Mouse (Mus musculus) heart, embryonic 13.5 days (tissue): ENCODE data around the gene Gm38119. TPM values are rescaled to one million over a fixed set of nuclear protein-coding genes. Genes with fewer than 3 reads are reported as not detected.
A peak's percentile ranks its signal among the peaks of the same experiment; 100 is the strongest.
"Not testable (repeated sequence)": the region's sequence is repeated elsewhere in the genome, so short reads cannot be mapped to it uniquely, and the experiment has no call there.

Source experiments
- ATAC-seq: fragments of 200-750 bp; cut with Nextera tagmentation; 2 replicates; pipeline ENCODE4 v1.8.0; 2017; ENCODE audit warnings: moderate TSS enrichment; ENCODE audit not compliant: insufficient number of reproducible peaks, low FRiP score, low TSS enrichment; ENCODE audit errors: extremely low read depth
- H3K27ac ChIP-seq: fragments of 300-500 bp; sonication (generic); replicated peaks from 2 replicates; pipeline ENCODE4 v1.5.1; 2015; ENCODE audit warnings: moderate library complexity, mild to moderate bottlenecking, inconsistent platforms
- H3K27me3 ChIP-seq: fragments of 300-500 bp; sonication (generic); replicated peaks from 2 replicates; pipeline ENCODE4 v1.6.1; 2015; ENCODE audit warnings: mild to moderate bottlenecking, inconsistent platforms
- H3K36me3 ChIP-seq: fragments of 300-500 bp; sonication (generic); 2 replicates; pipeline ENCODE4 v1.6.1; 2015; ENCODE audit warnings: mild to moderate bottlenecking, inconsistent platforms
- H3K4me1 ChIP-seq: fragments of 300-500 bp; sonication (generic); 2 replicates; pipeline ENCODE4 v1.6.1; 2015; ENCODE audit warnings: inconsistent platforms
- H3K4me2 ChIP-seq: fragments of 300-500 bp; sonication (generic); 2 replicates; pipeline ENCODE4 v1.6.1; 2015; ENCODE audit warnings: inconsistent platforms, mild to moderate bottlenecking, moderate library complexity
- H3K4me3 ChIP-seq: fragments of 300-500 bp; sonication (generic); 2 replicates; pipeline ENCODE4 v1.5.1; 2015; ENCODE audit warnings: moderate library complexity, mild to moderate bottlenecking, inconsistent platforms
- H3K9ac ChIP-seq: fragments of 300-500 bp; sonication (generic); 2 replicates; pipeline ENCODE4 v1.6.1; 2015; ENCODE audit warnings: inconsistent platforms, mild to moderate bottlenecking, moderate library complexity
- H3K9me3 ChIP-seq: fragments of 300-500 bp; sonication (generic); 2 replicates; pipeline ENCODE4 v1.6.1; 2016; ENCODE audit warnings: inconsistent platforms
- WGBS: fragments of 180-500 bp; shearing (Covaris S2); methylation state at CpG from one replicate; pipeline ENCODE4 v1.1.7; 2015; ENCODE audit warnings: mixed read lengths; 5-methylcytosine and 5-hydroxymethylcytosine counted together
- polyA plus RNA-seq: library from polyadenylated mRNA; unstranded; fragments of >200 nt; fragmentation: Nextera tagmentation; extraction: Ambion mirVana; gene quantifications from 2 replicates; pipeline ENCODE4 v1.2.1, GENCODE M21; 2015

The Gm38119 gene
- polyA plus RNA-seq, 1 experiment from 2014 or later: not detected

DNA sequence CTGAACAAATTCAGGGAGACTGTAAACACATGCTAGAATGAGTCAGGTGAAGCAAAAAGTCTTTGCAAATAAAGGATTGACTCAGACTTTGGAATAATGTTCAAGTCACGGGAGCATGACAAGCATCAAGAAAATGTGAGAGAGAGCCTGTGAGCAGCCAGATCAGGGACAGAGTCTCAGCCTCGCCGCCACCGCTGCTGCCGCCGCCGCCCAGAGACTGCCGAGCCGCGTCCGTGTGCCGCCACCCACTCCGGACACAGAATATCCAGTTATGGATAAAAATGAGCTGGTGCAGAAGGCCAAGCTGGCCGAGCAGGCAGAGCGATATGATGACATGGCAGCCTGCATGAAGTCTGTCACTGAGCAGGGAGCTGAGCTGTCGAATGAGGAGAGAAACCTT lies 49.7 kb downstream of the Gm38119 start:
- ATAC-seq, H3K27ac ChIP-seq, H3K9me3 ChIP-seq, H3K4me1 ChIP-seq, H3K9ac ChIP-seq, H3K36me3 ChIP-seq, H3K27me3 ChIP-seq, H3K4me3 ChIP-seq: not testable (repeated sequence)
- H3K4me2 ChIP-seq: peak overlapping the region; percentile 31
- 57% methylated on average over 16 of the region's 16 CpGs for whole genome bisulfite sequencing

Other genes with a start within 250 kb of the Gm38119 start
- not detected in 2 replicates for gene Sprr4, start 238.6 kb downstream of the Gm38119 start, polyA plus RNA-seq
- not detected in 2 replicates for gene 2310046K23Rik, start 204.6 kb downstream of the Gm38119 start, polyA plus RNA-seq
- gene Ivl, start 165.4 kb downstream of the Gm38119 start, polyA plus RNA-seq: not detected in 2 replicates
- not detected in 2 replicates for gene Smcp, start 150.1 kb downstream of the Gm38119 start, polyA plus RNA-seq
- not detected in 2 replicates for gene 2210017I01Rik, start 131.6 kb downstream of the Gm38119 start, polyA plus RNA-seq
- not detected in 2 replicates for gene Lce6a, start 117.4 kb downstream of the Gm38119 start, polyA plus RNA-seq
- not detected in 2 replicates for gene Lce1a1, start 90.8 kb downstream of the Gm38119 start, polyA plus RNA-seq
- gene Lce1b, start 82.2 kb downstream of the Gm38119 start, polyA plus RNA-seq: not detected in 2 replicates
- gene Lce1a2, start 68.8 kb downstream of the Gm38119 start, polyA plus RNA-seq: not detected in 2 replicates
- gene Lce1c, start 59.8 kb downstream of the Gm38119 start, polyA plus RNA-seq: not detected in 2 replicates
- not detected in 2 replicates for gene Lce1d, start 51.9 kb downstream of the Gm38119 start, polyA plus RNA-seq
- not detected in 2 replicates for gene Lce1e, start 30.0 kb downstream of the Gm38119 start, polyA plus RNA-seq
- not detected in 2 replicates for gene Lce1f, start 18.7 kb downstream of the Gm38119 start, polyA plus RNA-seq
- gene Lce1g, start 13.2 kb upstream of the Gm38119 start, polyA plus RNA-seq: not detected in 2 replicates
- not detected in 2 replicates for gene Lce1h, start 26.0 kb upstream of the Gm38119 start, polyA plus RNA-seq
- gene Lce1i, start 39.8 kb upstream of the Gm38119 start, polyA plus RNA-seq: not detected in 2 replicates
- gene Lce1j, start 51.4 kb upstream of the Gm38119 start, polyA plus RNA-seq: not detected in 2 replicates
- gene Lce1k, start 68.8 kb upstream of the Gm38119 start, polyA plus RNA-seq: not detected in 2 replicates
- not detected in 2 replicates for gene Kprp, start 88.2 kb upstream of the Gm38119 start, polyA plus RNA-seq
- not detected in 2 replicates for gene Lce1l, start 112.2 kb upstream of the Gm38119 start, polyA plus RNA-seq
- not detected in 2 replicates for gene 2310050C09Rik, start 131.1 kb upstream of the Gm38119 start, polyA plus RNA-seq
- not detected in 2 replicates for gene Lce3a, start 187.1 kb upstream of the Gm38119 start, polyA plus RNA-seq
- gene Lce3b, start 193.9 kb upstream of the Gm38119 start, polyA plus RNA-seq: not detected in 2 replicates
- not detected in 2 replicates for gene Lce3c, start 205.4 kb upstream of the Gm38119 start, polyA plus RNA-seq
- gene Lce3d, start 218.3 kb upstream of the Gm38119 start, polyA plus RNA-seq: not detected in 2 replicates
- not detected in 2 replicates for gene Lce3e, start 228.0 kb upstream of the Gm38119 start, polyA plus RNA-seq